Mouse (Mus musculus): ENCODE data around the gene Atg101.

The Atg101 gene

GRCm38 (mm10) chr15:101255842-101256462 is 28.1 kb upstream of the Atg101 start:
- no peak for DNase-seq

GRCm38 (mm10) chr15:101256463-101257206 is 27.4 kb upstream of the Atg101 start:
- no peak for DNase-seq

DNA sequence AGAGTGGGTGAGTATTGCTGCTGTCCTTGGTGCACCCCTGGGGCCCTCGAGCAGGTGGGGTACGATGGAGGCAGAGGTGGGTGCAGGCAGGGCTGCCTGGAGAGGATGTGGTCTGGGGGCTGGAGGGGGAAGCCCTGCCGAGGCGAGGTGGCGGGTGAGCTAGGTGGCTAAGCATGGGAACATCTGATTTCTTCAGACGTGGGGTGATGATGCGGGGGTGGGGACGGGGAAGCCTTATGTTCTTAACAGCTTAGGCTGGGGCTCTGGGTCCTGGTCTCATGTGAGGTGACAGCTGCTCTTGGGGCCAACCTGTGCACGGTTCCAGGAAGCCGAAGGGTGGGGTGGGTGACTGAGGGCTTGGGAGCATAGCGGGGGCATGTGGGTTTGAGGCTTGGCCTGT is 25.7 kb upstream of the Atg101 start:
- DNase-seq, result no peak

DNA sequence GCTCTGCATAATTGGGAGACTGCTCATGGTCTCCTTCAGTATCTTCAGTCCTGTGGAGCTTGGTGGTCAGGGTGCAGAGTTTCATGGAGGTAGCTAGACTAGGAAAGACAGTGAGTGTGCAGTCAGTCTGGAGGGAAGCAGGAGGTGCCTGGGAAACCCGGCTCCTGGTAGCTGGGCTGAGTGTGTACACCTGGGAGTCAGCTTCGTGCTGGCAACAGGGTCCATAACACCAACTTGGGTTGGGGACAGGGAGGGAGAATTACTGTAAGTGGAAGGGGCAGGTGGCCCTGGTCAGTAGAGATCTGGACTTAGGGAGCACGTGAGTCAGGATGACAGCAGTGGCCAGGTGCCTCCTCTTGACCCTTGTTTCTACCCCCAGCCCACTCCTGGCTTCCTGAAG is 24.1 kb upstream of the Atg101 start:
- no peak for DNase-seq

GRCm38 (mm10) chr15:101260387-101260786 is 23.7 kb upstream of the Atg101 start:
- peak; percentile 15 for DNase-seq

DNA sequence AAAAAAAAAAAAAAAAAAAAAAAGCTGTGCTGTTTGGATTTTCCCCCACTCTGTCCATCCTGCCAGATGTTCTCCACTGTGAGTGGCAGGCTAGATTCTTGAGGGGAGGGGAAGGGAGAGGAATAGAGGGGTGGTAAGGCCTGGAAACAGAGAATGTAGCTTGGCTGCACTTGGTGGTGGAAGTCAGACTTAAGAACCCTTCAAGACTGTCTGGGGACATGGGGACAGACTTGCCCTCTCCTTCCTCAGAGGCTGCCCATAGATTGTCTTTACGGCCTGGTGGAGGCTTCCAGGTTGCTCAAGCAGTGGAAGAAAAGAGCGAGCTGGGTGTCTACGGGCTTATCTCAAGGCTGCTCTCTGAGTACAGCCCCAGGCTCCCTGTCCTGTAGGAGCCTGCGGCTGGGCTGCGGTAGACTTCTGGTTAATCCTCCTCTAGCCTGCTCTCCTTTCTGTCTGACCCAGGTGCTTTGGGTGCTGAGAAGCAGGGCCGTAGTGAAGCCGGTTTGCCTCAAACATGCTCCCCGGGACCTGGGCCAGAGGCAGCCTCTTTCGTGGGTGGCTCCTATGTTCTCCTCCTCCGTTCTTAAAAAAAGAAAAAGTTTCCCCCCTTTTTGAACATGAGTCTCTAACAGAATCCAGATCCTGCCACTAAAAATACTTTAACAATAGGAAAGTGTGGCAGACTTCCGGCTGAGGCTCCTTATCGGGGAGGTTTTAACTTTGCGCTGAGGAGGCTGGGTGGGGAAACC is 23.0 kb upstream of the Atg101 start:
- DNase-seq, result no peak

- no peak for DNase-seq
Observed at GRCm38 (mm10) chr15:101262502-101262901, 21.6 kb upstream of the Atg101 start.

GRCm38 (mm10) chr15:101266132-101266963 is 17.7 kb upstream of the Atg101 start:
- DNase-seq, result peak; percentile 91

GRCm38 (mm10) chr15:101267053-101268032 is 16.7 kb upstream of the Atg101 start:
- peak; percentile 13 for DNase-seq

DNA sequence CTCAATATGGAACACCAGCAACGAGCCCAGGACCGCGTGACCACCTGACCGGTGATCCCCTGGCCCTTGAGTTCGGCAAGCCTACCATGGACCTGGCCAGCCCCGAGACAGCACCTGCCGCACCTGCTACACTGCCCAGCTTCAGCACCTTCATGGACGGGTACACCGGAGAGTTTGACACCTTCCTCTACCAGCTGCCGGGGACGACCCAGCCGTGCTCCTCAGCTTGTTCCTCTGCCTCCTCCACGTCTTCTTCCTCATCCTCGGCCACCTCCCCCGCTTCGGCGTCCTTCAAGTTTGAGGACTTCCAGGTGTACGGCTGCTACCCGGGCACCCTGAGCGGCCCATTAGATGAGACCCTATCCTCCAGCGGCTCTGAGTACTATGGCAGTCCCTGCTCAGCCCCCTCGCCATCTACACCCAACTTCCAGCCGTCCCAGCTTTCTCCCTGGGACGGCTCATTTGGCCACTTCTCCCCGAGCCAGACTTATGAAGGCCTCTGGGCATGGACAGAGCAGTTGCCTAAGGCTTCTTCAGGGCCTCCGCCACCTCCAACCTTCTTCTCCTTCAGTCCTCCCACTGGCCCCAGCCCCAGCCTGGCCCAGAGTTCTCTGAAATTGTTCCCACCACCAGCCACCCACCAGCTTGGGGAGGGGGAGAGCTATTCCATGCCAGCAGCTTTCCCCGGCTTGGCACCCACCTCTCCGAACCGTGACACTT is 13.8 kb upstream of the Atg101 start:
- no peak for DNase-seq

- DNase-seq, result no peak
Observed at GRCm38 (mm10) chr15:101271107-101271506, 13.0 kb upstream of the Atg101 start.

DNA sequence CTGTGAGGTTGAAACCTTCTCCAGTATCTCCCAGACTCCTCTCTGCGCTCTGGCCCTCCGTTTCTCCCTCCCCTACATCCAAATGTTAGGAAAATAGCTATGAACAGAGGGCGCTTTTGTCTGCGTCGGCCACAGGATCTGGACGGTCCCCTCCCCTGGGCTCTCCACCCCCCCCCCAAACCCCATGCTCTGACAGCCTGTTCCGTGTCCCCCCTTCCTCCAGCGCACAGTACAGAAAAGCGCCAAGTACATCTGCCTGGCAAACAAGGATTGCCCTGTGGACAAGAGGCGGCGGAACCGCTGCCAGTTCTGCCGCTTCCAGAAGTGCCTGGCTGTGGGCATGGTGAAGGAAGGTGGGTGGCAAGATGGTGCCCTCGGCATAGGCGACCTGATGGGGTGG is 12.6 kb upstream of the Atg101 start:
- no peak for DNase-seq

DNA sequence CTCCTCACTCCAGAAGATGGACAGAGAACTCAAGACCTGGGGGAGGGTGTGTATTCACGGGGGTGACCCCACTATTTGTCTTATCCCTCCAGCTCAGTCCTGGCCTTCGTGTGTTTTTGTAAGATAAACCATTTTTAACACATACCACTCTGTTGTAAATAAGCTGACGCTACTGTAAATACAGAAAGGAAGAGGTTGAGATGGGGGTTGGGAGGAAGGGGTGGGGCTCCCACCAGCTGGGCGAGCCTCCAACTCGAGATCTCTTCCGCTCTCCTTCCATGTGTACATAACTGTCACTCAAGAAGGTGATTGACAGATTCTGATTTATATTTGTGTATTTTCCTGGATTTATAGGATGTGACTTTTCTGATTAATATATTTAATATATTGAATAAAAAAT is 9.7 kb upstream of the Atg101 start:
- DNase-seq, result no peak

- DNase-seq, result peak; percentile 64
Observed at GRCm38 (mm10) chr15:101277351-101277899, 6.6 kb upstream of the Atg101 start.

GRCm38 (mm10) chr15:101278589-101278988 is 5.5 kb upstream of the Atg101 start:
- DNase-seq, result no peak

GRCm38 (mm10) chr15:101279430-101279999 is 4.6 kb upstream of the Atg101 start:
- DNase-seq, result no peak

GRCm38 (mm10) chr15:101282471-101282870 is 1.6 kb upstream of the Atg101 start:
- DNase-seq, result no peak

DNA sequence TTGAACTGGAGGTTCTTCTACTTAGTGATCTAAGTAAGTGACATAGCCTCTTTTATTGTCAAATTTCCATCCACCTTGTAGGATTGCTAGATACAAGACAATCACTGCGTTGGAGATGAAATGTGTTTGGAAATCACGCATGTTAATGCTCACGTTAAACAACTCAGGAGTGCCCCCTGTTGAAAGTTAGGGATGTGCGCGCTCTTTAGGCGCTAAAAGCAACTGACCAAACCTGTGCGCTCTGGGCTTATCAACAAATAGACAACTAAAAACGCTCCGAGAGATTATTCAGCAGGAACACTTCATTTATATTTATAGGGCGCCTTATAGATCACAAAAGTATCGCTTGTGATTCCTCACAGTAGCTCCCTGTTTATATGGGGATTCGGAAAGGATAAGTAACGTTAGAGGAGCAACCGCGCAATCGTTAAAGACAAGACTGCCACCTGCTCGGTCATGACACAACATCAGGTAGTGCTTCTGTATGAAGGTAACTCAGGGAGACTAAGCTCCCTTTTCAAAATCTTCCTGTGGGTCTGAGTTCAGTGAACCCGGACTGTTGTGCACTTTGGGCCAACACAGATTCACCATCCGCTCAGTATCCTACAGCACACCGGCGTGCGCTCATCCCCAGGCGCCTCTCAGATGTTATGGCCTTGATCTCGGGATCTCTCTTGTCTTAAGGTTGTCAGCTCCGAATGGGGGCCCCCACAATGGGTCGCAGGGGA is 725 bp upstream of the Atg101 start:
- peak; percentile 91 for DNase-seq

- no peak for DNase-seq
Observed at GRCm38 (mm10) chr15:101286129-101286770, 2.2 kb downstream of the Atg101 start.

Data from embryo, embryonic 11 days (tissue).